Mouse (Mus musculus) hindbrain, embryonic 16.5 days (tissue): ENCODE measurements around the gene Alk. TPM values are rescaled to one million over a fixed set of nuclear protein-coding genes. Genes with fewer than 3 reads are reported as not detected.

Source experiments
- ATAC-seq: fragments of 200-750 bp; cut with Nextera tagmentation; 2 replicates; pipeline ENCODE4 v1.8.0; 2017; ENCODE audit warnings: moderate TSS enrichment, moderate library complexity
- H3K27ac ChIP-seq: fragments of 300-500 bp; sonication (generic); 2 replicates; pipeline ENCODE4 v1.5.1; 2014; ENCODE audit warnings: low read depth, mild to moderate bottlenecking, control low read depth, low read length, moderate library complexity
- H3K27me3 ChIP-seq: fragments of 300-500 bp; sonication (generic); replicated peaks from 2 replicates; pipeline ENCODE4 v1.6.1; 2014; ENCODE audit warnings: low read length; ENCODE audit not compliant: control insufficient read depth, insufficient read depth
- H3K36me3 ChIP-seq: fragments of 300-500 bp; sonication (generic); 2 replicates; pipeline ENCODE4 v1.6.1; 2014; ENCODE audit warnings: mild to moderate bottlenecking, low read length, moderate library complexity, mixed read lengths; ENCODE audit not compliant: control insufficient read depth, insufficient read depth
- H3K4me1 ChIP-seq: fragments of 300-500 bp; sonication (generic); 2 replicates; pipeline ENCODE4 v1.6.1; 2014; ENCODE audit warnings: low read depth, low read length; ENCODE audit not compliant: control insufficient read depth, insufficient read depth
- H3K4me2 ChIP-seq: fragments of 300-500 bp; sonication (generic); 2 replicates; pipeline ENCODE4 v1.6.1; 2014; ENCODE audit warnings: mild to moderate bottlenecking, low read length, control low read depth, moderate library complexity
- H3K4me3 ChIP-seq: fragments of 300-500 bp; sonication (generic); 2 replicates; pipeline ENCODE4 v1.5.1; 2014; ENCODE audit warnings: mild to moderate bottlenecking, low read length, control low read depth, moderate library complexity
- H3K9ac ChIP-seq: fragments of 300-500 bp; sonication (generic); 2 replicates; pipeline ENCODE4 v1.6.1; 2014; ENCODE audit warnings: low read depth, mild to moderate bottlenecking, control low read depth, low read length, moderate library complexity
- H3K9me3 ChIP-seq: fragments of 300-500 bp; sonication (generic); 2 replicates; pipeline ENCODE4 v1.6.1; 2014; ENCODE audit warnings: mild to moderate bottlenecking, low read length, moderate library complexity; ENCODE audit not compliant: control insufficient read depth
- WGBS: fragments of 180-500 bp; shearing (Covaris S2); extraction: QIAGEN DNeasy Blood & Tissue Kit; methylation state at CpG from one replicate; pipeline ENCODE4 v1.1.7; 2014; 5-methylcytosine and 5-hydroxymethylcytosine counted together
- polyA plus RNA-seq: library from polyadenylated mRNA; unstranded; fragments of >200 nt; fragmentation: Nextera tagmentation; extraction: Ambion mirVana; gene quantifications from 2 replicates; pipeline ENCODE4 v1.2.1, GENCODE M21; 2015

Alk gene
- polyA plus RNA-seq, 1 experiment from 2014 or later: 6.4 TPM

GRCm38 (mm10) chr17:71999527-72000482, 604.6 kb downstream of the Alk start:
- no peak overlapping the region for H3K9ac ChIP-seq
- no peak overlapping the region for H3K27ac ChIP-seq
- no peak for ATAC-seq
- no peaks in the 10 kb centered on the region for H3K4me1 ChIP-seq
- H3K4me2 ChIP-seq: no peak overlapping the region
- WGBS: 74% methylated on average over 5 of the region's 5 CpGs
- H3K36me3 ChIP-seq: no peaks in the 10 kb centered on the region
- no peaks in the 10 kb centered on the region for H3K27me3 ChIP-seq
- H3K4me3 ChIP-seq: no peak overlapping the region
- no peaks in the 10 kb centered on the region for H3K9me3 ChIP-seq

GRCm38 (mm10) chr17:71997680-71998079, 606.7 kb downstream of the Alk start:
- H3K9ac ChIP-seq: no peak overlapping the region
- no peaks in the 10 kb centered on the region for H3K27me3 ChIP-seq
- H3K4me3 ChIP-seq: no peak overlapping the region
- H3K36me3 ChIP-seq: no peaks in the 10 kb centered on the region
- no peaks in the 10 kb centered on the region for H3K4me1 ChIP-seq
- no peak overlapping the region for H3K27ac ChIP-seq
- WGBS: 55% methylated on average over 3 of the region's 3 CpGs
- no peaks in the 10 kb centered on the region for H3K9me3 ChIP-seq
- no peak overlapping the region for H3K4me2 ChIP-seq
- ATAC-seq: no peak

GRCm38 (mm10) chr17:71995539-71995938, 608.9 kb downstream of the Alk start:
- Histone ChIP-seq H3K27me3 (no peaks in the 10 kb centered on the region), H3K27ac (no peak overlapping the region), H3K9me3 (no peaks in the 10 kb centered on the region), H3K9ac (no peak overlapping the region), H3K4me2 (no peak overlapping the region), H3K36me3 (no peaks in the 10 kb centered on the region), H3K4me3 (no peak overlapping the region), H3K4me1 (no peaks in the 10 kb centered on the region)
- ATAC-seq: no peak
- 87% methylated on average over 3 of the region's 3 CpGs for WGBS

GRCm38 (mm10) chr17:71994144-71994543, 610.3 kb downstream of the Alk start:
- WGBS: 68% methylated on average over 1 of the region's 1 CpGs
- Histone ChIP-seq H3K36me3 (no peaks in the 10 kb centered on the region), H3K9me3 (no peaks in the 10 kb centered on the region), H3K27me3 (no peaks in the 10 kb centered on the region), H3K27ac (no peak overlapping the region), H3K4me3 (no peak overlapping the region), H3K9ac (no peak overlapping the region), H3K4me1 (peaks cover 4% of the 10 kb centered on the region; the same call in 1 of the 2 replicates), H3K4me2 (no peak overlapping the region)
- no peak for ATAC-seq

- Histone ChIP-seq H3K9me3 (no peaks in the 10 kb centered on the region), H3K27me3 (no peaks in the 10 kb centered on the region), H3K4me3 (no peak overlapping the region), H3K9ac (no peak overlapping the region), H3K36me3 (no peaks in the 10 kb centered on the region), H3K4me2 (no peak overlapping the region), H3K27ac (no peak overlapping the region), H3K4me1 (peaks cover 5% of the 10 kb centered on the region; the same call in 1 of the 2 replicates)
- no peak for ATAC-seq
- WGBS: 96% methylated on average over 2 of the region's 2 CpGs
Measured at GRCm38 (mm10) chr17:71993011-71993410, 611.4 kb downstream of the Alk start.

- Histone ChIP-seq H3K9ac (no peak overlapping the region), H3K4me3 (no peak overlapping the region), H3K27ac (no peak overlapping the region), H3K9me3 (no peaks in the 10 kb centered on the region), H3K4me1 (peaks cover 13% of the 10 kb centered on the region), H3K27me3 (no peaks in the 10 kb centered on the region; the same call in 1 of the 2 replicates), H3K36me3 (no peaks in the 10 kb centered on the region), H3K4me2 (no peak overlapping the region)
- 43% methylated on average over 3 of the region's 3 CpGs for WGBS
- ATAC-seq: no peak
Measured at GRCm38 (mm10) chr17:71991260-71991659, 613.2 kb downstream of the Alk start.

- Histone ChIP-seq H3K9ac (no peak overlapping the region), H3K36me3 (no peaks in the 10 kb centered on the region), H3K9me3 (no peaks in the 10 kb centered on the region), H3K4me3 (no peak overlapping the region), H3K4me1 (peaks cover 17% of the 10 kb centered on the region), H3K27me3 (no peaks in the 10 kb centered on the region; the same call in 1 of the 2 replicates), H3K27ac (no peak overlapping the region), H3K4me2 (no peak overlapping the region)
- no peak for ATAC-seq
- 69% methylated on average over 4 of the region's 4 CpGs for WGBS
Measured at GRCm38 (mm10) chr17:71990176-71990720, 614.2 kb downstream of the Alk start.

GRCm38 (mm10) chr17:71988736-71989569, 615.5 kb downstream of the Alk start:
- ATAC-seq: peak; percentile 27; the same call in 1 of the 2 replicates
- H3K36me3 ChIP-seq: no peaks in the 10 kb centered on the region
- whole genome bisulfite sequencing: 52% methylated on average over 9 of the region's 9 CpGs
- H3K27me3 ChIP-seq: no peaks in the 10 kb centered on the region; the same call in 1 of the 2 replicates
- H3K4me1 ChIP-seq: peaks cover 17% of the 10 kb centered on the region
- no peak overlapping the region for H3K27ac ChIP-seq
- no peaks in the 10 kb centered on the region for H3K9me3 ChIP-seq
- no peak overlapping the region for H3K4me3 ChIP-seq
- H3K9ac ChIP-seq: no peak overlapping the region
- H3K4me2 ChIP-seq: no peak overlapping the region
